In genomic region chr11:51757023-51757422, GRCm38 (mm10) we compare ENCODE assay signal across 8 mouse cellular contexts. TPM values are rescaled to one million over a fixed set of nuclear protein-coding genes. Genes with fewer than 3 reads are reported as not detected.
DNase-seq lines count a peak whose midpoint lies in the region; ATAC-seq and TF ChIP-seq lines count a peak whose summit lies in the region.

No protein-coding gene starts in this region.

- H3K4me3 ChIP-seq in heart, embryonic 14.5 days (ENCODE audit: control insufficient read depth in 1 of 2, insufficient read depth in 1 of 2, low read depth in 1 of 2, low read length in 2 of 2), result peak overlapping the region; percentile 57 to 91
- peak overlapping the region; percentile 79 to 92 for H3K4me3 ChIP-seq in ES-E14 (ENCODE audit: insufficient read depth in 1 of 2, low read depth in 1 of 2, low read length in 2 of 2, poor library complexity in 1 of 2, severe bottlenecking in 1 of 2)
- H3K4me3 ChIP-seq in forebrain, embryonic 14.5 days (ENCODE audit: low read depth, low read length), result peak overlapping the region; percentile 97
- peak overlapping the region; percentile 98 for H3K4me3 ChIP-seq in liver, embryonic 16.5 days (ENCODE audit: low read depth, low read length)

- peak overlapping the region; percentile 94 for H3K4me2 ChIP-seq in heart, embryonic 14.5 days (ENCODE audit: low read length)
- H3K4me2 ChIP-seq in forebrain, embryonic 14.5 days (ENCODE audit: low read length), result peak overlapping the region; percentile 86
- peak overlapping the region; percentile 92 for H3K4me2 ChIP-seq in liver, embryonic 16.5 days (ENCODE audit: low read depth, low read length)

- H3K27ac ChIP-seq in heart, embryonic 14.5 days (replicated peaks in 1 of 2; ENCODE audit: control insufficient read depth in 1 of 2, insufficient read depth in 1 of 2, low read depth in 2 of 2, low read length in 2 of 2), result peak overlapping the region; percentile 75 to 83; a peak in 3 of 4 replicates
- no peak overlapping the region for H3K27ac ChIP-seq in ES-E14 (ENCODE audit: insufficient read depth, low read depth, low read length, poor library complexity, severe bottlenecking)
- H3K27ac ChIP-seq in forebrain, embryonic 14.5 days (ENCODE audit: low read depth, low read length), result no peak overlapping the region
- H3K27ac ChIP-seq in liver, embryonic 16.5 days (ENCODE audit: low read length), result peak overlapping the region; percentile 91

- in situ Hi-C loops in ES-E14 (cut with MboI; ENCODE audit: low sequenced_read_pairs in 2 of 2, unreplicated experiment in 2 of 2), result no loop called here

- peaks cover 5 to 7% of the 10 kb centered on the region in 2 experiments for H3K4me1 ChIP-seq in heart, embryonic 14.5 days (ENCODE audit: control insufficient read depth in 2 of 2, insufficient read depth in 2 of 2, low read length in 2 of 2)
- H3K4me1 ChIP-seq in ES-E14 (ENCODE audit: control insufficient read depth in 2 of 2, insufficient read depth in 2 of 2, low read length in 2 of 2, poor library complexity in 1 of 2), result no peaks in the 10 kb centered on the region
- peaks cover 10% of the 10 kb centered on the region for H3K4me1 ChIP-seq in forebrain, embryonic 14.5 days (ENCODE audit: control insufficient read depth, insufficient read depth, low read length)
- H3K4me1 ChIP-seq in liver, embryonic 16.5 days (ENCODE audit: control insufficient read depth, low read depth, low read length), result peaks cover 33% of the 10 kb centered on the region

- intact Hi-C loops in left cerebral cortex, postnatal 25 days (cut with DNase I), result no loop called here

- no peaks in the 10 kb centered on the region; the same call in 1 of the 2 replicates for H3K27me3 ChIP-seq in heart, embryonic 14.5 days (ENCODE audit: control insufficient read depth, insufficient read depth, low read length)
- no peaks in the 10 kb centered on the region for H3K27me3 ChIP-seq in forebrain, embryonic 14.5 days (replicated peaks; ENCODE audit: control insufficient read depth, insufficient read depth, low read length)
- H3K27me3 ChIP-seq in liver, embryonic 16.5 days (ENCODE audit: control insufficient read depth, insufficient read depth, low read depth, low read length), result peaks cover 2% of the 10 kb centered on the region

- no peaks in the 10 kb centered on the region for H3K9me3 ChIP-seq in heart, embryonic 14.5 days (ENCODE audit: control insufficient read depth, low read length)
- H3K9me3 ChIP-seq in ES-E14 (ENCODE audit: control insufficient read depth, insufficient read depth, low read depth, low read length), result no peaks in the 10 kb centered on the region
- H3K9me3 ChIP-seq in forebrain, embryonic 14.5 days (replicated peaks; ENCODE audit: control insufficient read depth, low read length), result no peaks in the 10 kb centered on the region
- H3K9me3 ChIP-seq in liver, embryonic 16.5 days (replicated peaks; ENCODE audit: control insufficient read depth, low read length), result no peaks in the 10 kb centered on the region

- DNase-seq in heart, adult 9 months (ENCODE audit: low spot score in 2 of 2), result no peak
- DNase-seq in ES-E14 (ENCODE audit: low read depth, low spot score), result no peak
- DNase-seq in forebrain, embryonic 14.5 days (ENCODE audit: low spot score), result no peak
- no peak for DNase-seq in left cerebral cortex, postnatal 25 days (ENCODE audit: low spot score in 2 of 2)
- no peak for DNase-seq in urinary bladder, postnatal 10 days (ENCODE audit: low spot score)
- DNase-seq in right cerebral cortex, adult 2 months (ENCODE audit: low spot score in 2 of 2), result no peak

- peak overlapping the region; percentile 93 for H3K9ac ChIP-seq in heart, embryonic 14.5 days (ENCODE audit: low read length)
- peak overlapping the region; percentile 83 for H3K9ac ChIP-seq in ES-E14 (ENCODE audit: insufficient read depth, low read depth, low read length, poor library complexity, severe bottlenecking)
- peak overlapping the region; percentile 94 for H3K9ac ChIP-seq in forebrain, embryonic 14.5 days (ENCODE audit: low read length)
- H3K9ac ChIP-seq in liver, embryonic 16.5 days (ENCODE audit: low read depth, low read length), result peak overlapping the region; percentile 96

- no peak for ATAC-seq in heart, embryonic 14.5 days (ENCODE audit: insufficient number of reproducible peaks, insufficient read depth, low FRiP score, low read depth)
- no peak for ATAC-seq in forebrain, embryonic 14.5 days
- no peak for ATAC-seq in liver, embryonic 16.5 days (ENCODE audit: low read depth)

- 76% methylated on average over 11 of the region's 11 CpGs for WGBS in heart, embryonic 14.5 days
- 79% methylated on average over 11 of the region's 11 CpGs for WGBS in forebrain, embryonic 14.5 days
- WGBS in liver, embryonic 16.5 days (ENCODE audit: insufficient replicate concordance), result 66% methylated on average over 11 of the region's 11 CpGs

- peaks cover 3% of the 10 kb centered on the region; the same call in 1 of the 2 replicates for H3K36me3 ChIP-seq in heart, embryonic 14.5 days (ENCODE audit: control insufficient read depth, insufficient read depth, low read length)
- no peaks in the 10 kb centered on the region for H3K36me3 ChIP-seq in ES-E14 (ENCODE audit: control insufficient read depth, insufficient read depth, low read length, poor library complexity, severe bottlenecking)
- no peaks in the 10 kb centered on the region for H3K36me3 ChIP-seq in forebrain, embryonic 14.5 days (ENCODE audit: control insufficient read depth, insufficient read depth, low read length)
- H3K36me3 ChIP-seq in liver, embryonic 16.5 days (ENCODE audit: control insufficient read depth, insufficient read depth), result no peaks in the 10 kb centered on the region; the same call in 1 of the 2 replicates

TF ChIP-seq in ES-E14, 5 proteins besides CTCF, POLR2A, EP300 and RAD21:
- TF ChIP-seq HCFC1 (IDR thresholded peaks at IDR 0.05; ENCODE audit: borderline replicate concordance, insufficient read depth, low read length) (no peak), CHD2 (IDR thresholded peaks at IDR 0.05; ENCODE audit: low read depth, low read length) (no peak), MAFK (IDR thresholded peaks at IDR 0.05; ENCODE audit: insufficient read depth, low read depth, low read length) (no peak), ZNF384 (IDR thresholded peaks at IDR 0.05; ENCODE audit: low read depth, low read length) (no peak), ZC3H11A (IDR thresholded peaks at IDR 0.05; ENCODE audit: borderline replicate concordance, low read depth, low read length) (no peak)
TF ChIP-seq in ES-E14: peak in this region for 0.

RNA-seq across cellular contexts. Expression of gene Sec24a, which starts 6.4 kb away (rescaled TPM):
- 12.0 and 12.3 TPM in 2 replicates for polyA plus RNA-seq in heart, embryonic 14.5 days (2014; fragmentation: Nextera tagmentation; extraction: Ambion mirVana)
- total RNA-seq in ES-E14 (2012; rRNA removed), result 9.3 and 10.9 TPM in 2 replicates
- polyA plus RNA-seq in forebrain, embryonic 14.5 days (2014; fragmentation: Nextera tagmentation; extraction: Ambion mirVana), result 7.5 and 11.6 TPM in 2 replicates
- polyA plus RNA-seq in liver, embryonic 16.5 days (2015; fragmentation: Nextera tagmentation; extraction: Ambion mirVana), result 7.9 and 8.8 TPM in 2 replicates
- 10 to 100 TPM; 16.4 to 21.3 TPM for total RNA-seq in left cerebral cortex, postnatal 25 days (2021)

RNA-seq across cellular contexts. Expression of gene Sar1b, which starts 6.5 kb away (rescaled TPM):
- 140 and 148 TPM in 2 replicates for polyA plus RNA-seq in heart, embryonic 14.5 days (2014; fragmentation: Nextera tagmentation; extraction: Ambion mirVana)
- 86.0 and 86.1 TPM in 2 replicates for total RNA-seq in ES-E14 (2012; rRNA removed)
- polyA plus RNA-seq in forebrain, embryonic 14.5 days (2014; fragmentation: Nextera tagmentation; extraction: Ambion mirVana), result 179 and 184 TPM in 2 replicates
- polyA plus RNA-seq in liver, embryonic 16.5 days (2015; fragmentation: Nextera tagmentation; extraction: Ambion mirVana), result 73.4 and 77.2 TPM in 2 replicates
- total RNA-seq in left cerebral cortex, postnatal 25 days (2021), result 10 to 100 TPM; 68.3 to 70.1 TPM

Comparison
In these comparisons a context has a peak if more than half of its experiments do, and no peak if none do; other contexts are left out.
1. H3K27ac ChIP-seq: peak in heart, embryonic 14.5 days (2 of 2) and liver, embryonic 16.5 days (single experiment); none in ES-E14 (single experiment) and forebrain, embryonic 14.5 days (single experiment).
2. Peak in every context shown above with its lines, with median percentiles within 50 percentile points of each other: H3K4me2 ChIP-seq, H3K4me3 ChIP-seq and H3K9ac ChIP-seq.